Mouse (Mus musculus) E14TG2a.4 (cell line): ENCODE measurements at regions not wholly inside any gene's neighbourhood (a gene's known extent, or its start where the extent isn't known, plus 50 kb on each side); places are given as distances from the start of the nearest gene placed in this dataset.

ENCODE experiments used
- CTCF ChIP-seq: conservative IDR thresholded peaks from 2 replicates; pipeline ENCODE4 v1.5.1; 2014; ENCODE audit warnings: low read length
- NANOG ChIP-seq: IDR thresholded peaks from 2 replicates; pipeline ENCODE4 v1.6.1; 2014; ENCODE audit warnings: borderline replicate concordance, low read length, mixed read lengths
- POU5F1 ChIP-seq: IDR thresholded peaks from 2 replicates; pipeline ENCODE4 v1.6.1; 2014; ENCODE audit warnings: low read length, borderline replicate concordance

GRCm38 (mm10) chr3:50890537-50890936 lies 333.7 kb upstream of the Noct start:
- TF ChIP-seq CTCF (no peak), NANOG (no peak), POU5F1 (no peak)
